Mouse (Mus musculus) left cerebral cortex, postnatal 10 days (tissue): ENCODE results near the gene Zfp74. TPM values are rescaled to one million over a fixed set of nuclear protein-coding genes. Genes with fewer than 3 reads are reported as not detected.

Experiments
- DNase-seq, 2 experiments: peaks; one replicate each; pipeline ENCODE4 v3.0.0; 2021 to 2022; ENCODE audit warnings: low spot score in 2 of 2, mixed read lengths in 1 of 2; ENCODE audit errors: extremely low spot score in 1 of 2
- intact Hi-C: fragments of 180-260 bp; cut with DNase I; formaldehyde crosslinking; loops from one replicate; pipeline ENCODE4 v1.15.1; 2025
- microRNA-seq: library from miRNA; unstranded; fragments of <30 nt; microRNA quantifications from one replicate; pipeline ENCODE4 v1.2.0, GENCODE M21; 2022
- total RNA-seq, 2 experiments: library from RNA; stranded (reverse); gene quantifications; 2 replicates each; pipeline ENCODE4 v1.2.3; 2021

The Zfp74 gene
- total RNA-seq, 2 experiments from 2014 or later: 22.6 to 23.4 TPM

DNA sequence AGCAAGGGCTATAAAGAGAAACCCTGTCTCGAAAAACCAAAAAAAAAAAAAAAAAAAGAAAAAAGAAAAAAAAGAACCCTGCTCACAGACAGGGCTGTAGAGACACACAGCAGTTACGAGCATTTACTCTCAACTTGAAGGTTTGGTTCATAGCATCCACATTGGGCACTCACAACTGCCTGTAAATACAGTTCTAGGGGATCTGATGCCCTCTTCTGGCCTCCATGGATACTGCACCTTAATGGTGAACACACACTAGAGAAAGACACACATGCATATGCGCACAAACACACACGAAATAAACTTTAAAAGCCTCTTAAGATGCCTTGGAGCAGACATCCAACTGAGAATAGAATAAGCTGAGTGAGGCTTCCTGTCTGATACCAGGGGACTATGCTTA is 55.5 kb downstream of the Zfp74 start:
- no peak for DNase-seq
- intact Hi-C loops: loop anchor here (10.0 kb wide), 1 partner anchor 74 kb away; no protein-coding TSS in a partner anchor

DNA sequence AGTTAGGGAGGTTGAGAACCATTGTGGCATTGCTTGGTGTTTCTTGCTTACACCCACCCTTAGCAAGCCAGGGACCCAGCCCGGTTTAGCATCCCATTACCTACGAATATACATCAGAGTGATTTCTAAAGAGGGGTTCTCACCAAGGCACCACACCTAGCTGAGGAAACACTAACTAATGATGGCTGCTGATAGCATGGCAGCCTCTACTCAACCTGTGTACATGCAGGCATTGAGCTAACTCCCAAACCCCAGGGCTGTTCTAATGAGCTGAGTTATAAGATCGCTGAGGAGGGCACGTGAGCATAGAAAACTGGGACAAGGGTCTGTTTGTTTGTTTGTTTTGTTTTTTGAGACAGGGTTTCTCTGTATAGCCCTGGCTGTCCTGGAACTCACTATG is 61.1 kb downstream of the Zfp74 start:
- DNase-seq: no peak
- intact Hi-C loops: loop anchor here (10.0 kb wide), 1 partner anchor 68 kb away; no protein-coding TSS in a partner anchor

DNA sequence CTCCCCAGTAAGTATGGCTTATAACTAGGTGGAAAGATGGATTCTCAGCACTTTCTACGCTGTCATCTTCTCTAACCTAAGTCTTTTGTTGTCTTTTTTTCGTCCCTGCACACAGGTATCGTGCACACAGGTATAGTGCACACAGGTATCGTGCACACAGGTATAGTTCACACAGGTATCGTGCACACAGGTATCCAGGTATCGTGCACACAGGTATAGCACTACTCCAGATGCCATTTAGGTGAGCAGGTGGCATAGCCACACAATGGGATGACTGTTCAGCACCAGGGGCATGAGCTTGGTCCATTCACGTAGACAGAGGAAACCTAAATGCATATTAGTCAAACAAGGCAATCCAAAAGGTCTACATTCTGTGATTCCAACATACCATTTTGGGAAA is 63.4 kb downstream of the Zfp74 start:
- intact Hi-C loops: loop anchor here (10.0 kb wide), 1 partner anchor 66 kb away; no protein-coding TSS in a partner anchor

GRCm38 (mm10) chr7:29880916-29881315 is 73.0 kb downstream of the Zfp74 start:
- DNase-seq: no peak
- intact Hi-C loops: no loop called here

More for the DNA sequence above, 63.4 kb downstream of the Zfp74 start:
- no peak for DNase-seq

Small RNA genes within 50 kb of the gene (microRNA-seq; reads per million reads assigned to microRNA genes)
- gene Mir7668: 1.7 reads per million

Other genes starting within 250 kb of the Zfp74 start
- under 1 TPM; 0.15 to 0.36 TPM for gene Catsperg2, start 227.1 kb downstream of the Zfp74 start, total RNA-seq
- gene Zfp84, start 185.5 kb downstream of the Zfp74 start, total RNA-seq: 10 to 100 TPM; 15.0 to 16.6 TPM
- 10 to 100 TPM; 10.4 to 10.8 TPM for gene Zfp30, start 170.1 kb downstream of the Zfp74 start, total RNA-seq
- 10 to 100 TPM; 20.1 to 22.2 TPM for gene Zfp790, start 138.0 kb downstream of the Zfp74 start, total RNA-seq
- 10 to 100 TPM; 17.0 to 24.6 TPM for gene Zfp940, start 100.4 kb downstream of the Zfp74 start, total RNA-seq
- gene Zfp420, start 94.1 kb downstream of the Zfp74 start, total RNA-seq: 10 to 100 TPM; 14.6 to 14.7 TPM
- 10 to 100 TPM; 21.4 to 21.9 TPM for gene Zfp27, start 47.5 kb downstream of the Zfp74 start, total RNA-seq
- 1 to 10 TPM; 7.9 to 8.0 TPM for gene Zfp383, start 45.9 kb downstream of the Zfp74 start, total RNA-seq
- gene Zfp568, start 29.9 kb upstream of the Zfp74 start, total RNA-seq: 1 to 10 TPM; 4.1 to 5.0 TPM
- 1 to 10 TPM; 6.3 to 7.4 TPM for gene Zfp14, start 97.3 kb upstream of the Zfp74 start, total RNA-seq
- 1 to 10 TPM; 4.6 to 4.7 TPM for gene Zfp82, start 118.8 kb upstream of the Zfp74 start, total RNA-seq
- under 1 TPM in 1 of 2 experiments, not detected in 1; 0.73 TPM for gene Gm26920, start 136.3 kb upstream of the Zfp74 start, total RNA-seq
- 1 to 10 TPM; 5.5 to 8.3 TPM for gene Zfp566, start 136.4 kb upstream of the Zfp74 start, total RNA-seq
- 10 to 100 TPM; 53.8 to 57.4 TPM for gene Zfp260, start 140.7 kb upstream of the Zfp74 start, total RNA-seq
- gene Zfp382, start 167.9 kb upstream of the Zfp74 start, total RNA-seq: 10 to 100 TPM; 30.6 to 34.5 TPM
- 10 to 100 TPM; 43.5 to 50.7 TPM for gene Zfp146, start 215.7 kb upstream of the Zfp74 start, total RNA-seq
- gene Cox7a1, start 230.1 kb upstream of the Zfp74 start, total RNA-seq: 1 to 10 TPM; 3.6 to 4.1 TPM
- gene Capns1, start 244.7 kb upstream of the Zfp74 start, total RNA-seq: 100 to 1,000 TPM; 204 TPM